Mouse (Mus musculus): Measurements from ENCODE around the gene Hivep2.

Hivep2 gene

DNA sequence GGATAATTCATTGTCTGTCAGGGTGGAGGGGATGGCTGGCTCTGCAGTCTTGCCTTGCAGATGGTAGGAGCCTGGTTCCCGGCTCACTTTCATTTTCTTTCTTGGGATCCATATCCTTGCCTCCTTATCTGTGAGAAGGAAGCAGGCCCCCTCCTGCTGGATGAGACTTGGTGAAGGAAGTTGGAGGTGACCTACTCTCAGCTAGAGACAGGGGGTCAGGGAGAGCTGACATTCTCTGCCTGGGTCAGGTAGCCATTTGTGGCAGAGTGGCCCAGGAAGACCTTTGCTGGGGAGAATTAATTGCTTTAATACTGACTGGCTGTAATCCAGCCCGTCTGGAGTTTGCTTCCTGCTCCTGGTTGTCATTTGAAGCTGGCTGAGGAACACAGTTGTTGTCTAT, 81.8 kb downstream of the Hivep2 start:
- no peak for DNase-seq (ENCODE audit: low spot score in 2 of 2)

DNA sequence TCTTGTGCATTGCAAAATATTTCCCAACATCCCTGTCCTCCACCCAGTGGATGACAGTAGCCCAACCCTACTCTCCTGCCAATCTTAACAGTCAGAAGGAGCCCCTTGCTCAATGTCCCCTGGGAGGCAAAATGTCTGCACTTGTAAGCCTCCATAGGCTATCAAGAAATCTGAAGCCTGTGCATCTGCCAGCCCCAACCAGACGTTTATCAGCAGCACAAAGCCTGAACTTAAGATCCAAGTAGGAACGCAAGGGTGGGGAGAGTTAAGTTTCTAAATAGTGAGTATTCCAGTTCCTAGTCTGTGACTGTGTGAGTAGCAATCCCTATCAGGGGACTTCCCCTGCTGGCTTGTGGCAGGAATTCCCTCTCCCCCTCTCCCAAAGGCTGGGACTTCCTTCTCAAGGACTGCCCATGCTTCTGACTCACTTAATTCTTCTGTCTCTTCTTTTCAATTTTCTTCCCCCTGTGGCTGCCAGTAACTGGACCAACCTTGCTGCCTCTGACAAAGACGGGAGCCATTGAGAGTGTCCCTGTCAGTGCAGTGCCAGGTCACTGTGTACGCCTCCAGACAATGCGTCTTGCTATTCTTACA, 82.5 kb downstream of the Hivep2 start:
- DNase-seq (ENCODE audit: low spot score in 2 of 2) = peak; percentile 74 to 76

DNA sequence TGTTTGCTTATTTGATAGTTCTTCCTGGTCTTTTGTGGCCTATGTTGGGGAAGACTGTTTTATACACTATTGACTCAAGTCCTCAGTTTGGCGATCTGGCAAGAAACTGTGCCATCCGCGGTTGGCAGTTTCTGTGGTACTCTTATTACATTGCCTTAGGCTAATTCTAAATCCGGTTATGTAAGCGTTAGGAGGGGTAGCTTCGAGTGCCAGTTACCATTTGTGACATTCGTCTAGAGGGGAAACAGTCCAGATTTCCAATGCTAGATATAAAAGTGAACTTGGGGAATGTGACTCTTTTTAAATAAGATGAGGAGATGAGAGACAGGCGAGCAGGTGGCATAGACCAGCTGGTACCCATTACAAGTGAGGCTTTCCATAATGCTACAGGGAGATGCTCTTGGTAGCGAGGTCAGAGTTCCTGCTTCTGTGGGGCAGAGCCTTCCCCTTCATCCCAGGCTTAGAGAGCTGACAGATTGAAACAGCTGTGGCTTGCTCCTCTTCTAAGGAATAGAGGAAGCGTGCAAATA, 83.1 kb downstream of the Hivep2 start:
- DNase-seq (ENCODE audit: low spot score in 2 of 2) = no peak

DNA sequence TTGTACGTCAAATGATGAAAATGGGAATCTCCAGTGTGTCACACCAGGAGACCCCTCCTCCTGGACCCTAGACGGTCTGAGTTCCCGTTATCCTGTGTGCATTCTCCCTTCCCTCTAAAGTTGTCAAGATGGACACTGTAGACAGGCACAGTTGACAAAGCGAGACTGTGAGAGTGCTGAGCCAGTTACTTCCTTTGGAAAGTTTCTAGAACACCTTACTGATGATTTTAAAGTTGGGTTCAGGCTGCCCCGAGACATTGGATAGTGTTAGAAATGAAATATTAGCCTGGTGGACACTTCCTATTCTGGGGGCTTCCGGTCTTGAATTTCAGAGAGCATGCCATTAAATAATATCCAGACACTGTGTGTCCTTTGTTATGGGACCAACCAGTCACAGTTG, 83.8 kb downstream of the Hivep2 start:
- DNase-seq (ENCODE audit: low spot score in 2 of 2) = no peak

DNA sequence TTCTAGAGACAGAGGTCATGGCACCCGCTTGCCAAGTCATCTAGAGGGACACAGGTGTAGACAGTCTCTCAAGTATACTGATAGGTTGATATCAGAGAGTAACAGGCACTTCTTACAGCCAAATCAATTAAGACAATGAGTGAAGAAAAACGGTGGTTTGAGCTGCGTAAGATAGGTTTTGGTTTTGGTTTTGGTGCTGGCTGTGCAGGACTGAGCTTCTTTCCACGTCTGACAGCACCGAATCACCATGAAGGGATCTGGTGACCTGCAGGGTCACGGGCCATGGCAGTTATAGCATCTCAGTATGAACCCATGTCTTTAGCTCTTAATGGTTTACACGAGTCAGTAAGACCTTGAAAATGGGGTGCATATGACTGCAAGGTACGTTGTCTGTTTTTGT, 84.7 kb downstream of the Hivep2 start:
- no peak for DNase-seq (ENCODE audit: low spot score in 2 of 2)

DNA sequence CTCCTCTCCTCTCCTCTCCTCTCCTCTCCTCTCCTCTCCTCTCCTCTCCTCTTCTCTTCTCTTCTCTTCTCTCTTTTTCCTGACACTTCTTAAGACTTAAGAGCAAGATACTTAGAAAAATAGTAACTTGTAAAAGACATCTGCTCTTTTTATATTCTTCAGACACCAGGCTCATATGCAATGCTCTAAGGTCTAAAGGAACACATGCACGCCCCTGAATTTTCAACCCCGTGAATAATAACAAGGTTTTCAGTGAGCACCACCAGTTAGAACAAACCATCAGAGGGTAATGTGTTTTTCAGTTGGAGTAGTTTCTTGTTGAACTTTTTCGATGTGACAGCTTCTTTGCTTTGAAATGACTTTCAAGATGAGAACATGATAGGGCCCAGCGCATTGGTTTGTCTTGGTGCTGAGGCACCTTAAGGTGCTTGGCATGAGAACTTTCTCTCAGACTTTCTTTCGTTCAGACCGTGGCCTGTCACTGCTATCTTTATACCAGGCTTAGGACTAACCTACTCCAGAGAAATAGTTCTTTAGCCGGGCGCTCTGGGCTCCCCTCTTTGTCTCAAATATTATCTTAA, 86.3 kb downstream of the Hivep2 start:
- no peak for DNase-seq (ENCODE audit: low spot score in 2 of 2)

DNA sequence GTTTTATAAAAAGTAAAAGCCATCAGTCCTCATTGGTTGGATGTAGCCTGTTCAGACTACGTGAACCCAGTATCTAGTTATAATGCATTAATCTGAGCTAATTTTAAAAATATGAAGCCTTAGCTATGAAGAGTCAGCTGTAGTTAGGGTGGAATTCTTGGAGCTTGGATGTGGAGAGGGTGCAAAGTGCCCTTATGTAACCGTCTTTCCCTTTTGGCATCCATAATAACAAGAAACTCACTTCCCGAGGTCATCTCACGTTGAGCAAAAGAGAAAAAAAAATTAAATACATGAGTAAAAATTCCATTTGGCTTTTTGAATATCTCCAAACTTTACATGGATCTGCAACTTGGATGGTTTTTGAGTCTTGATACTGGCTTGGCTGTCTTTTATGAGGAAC, 89.0 kb downstream of the Hivep2 start:
- no peak for DNase-seq (ENCODE audit: low spot score in 2 of 2)

DNA sequence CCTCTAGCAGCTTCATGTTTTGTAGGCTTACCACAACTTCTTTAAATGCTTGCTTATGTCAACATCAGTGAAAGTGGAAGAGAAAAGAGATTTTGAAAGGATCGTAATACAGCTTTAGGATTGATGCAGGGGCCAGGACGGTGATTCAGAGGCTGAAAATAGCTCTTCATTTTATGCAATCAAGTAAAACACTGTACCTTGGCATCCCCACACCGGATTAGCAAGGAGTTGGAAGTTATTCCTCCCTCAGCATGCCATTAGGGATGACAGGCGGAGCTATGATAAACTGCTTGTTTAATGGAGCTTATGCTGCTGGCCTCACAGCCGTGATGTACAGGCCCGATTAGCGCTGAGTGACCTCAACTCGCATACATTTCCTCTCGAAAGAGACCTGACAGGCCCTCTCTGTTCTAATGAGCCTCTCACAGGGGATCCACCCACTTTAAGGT, 89.7 kb downstream of the Hivep2 start:
- peak; percentile 58 to 59 for DNase-seq (ENCODE audit: low spot score in 2 of 2)

DNA sequence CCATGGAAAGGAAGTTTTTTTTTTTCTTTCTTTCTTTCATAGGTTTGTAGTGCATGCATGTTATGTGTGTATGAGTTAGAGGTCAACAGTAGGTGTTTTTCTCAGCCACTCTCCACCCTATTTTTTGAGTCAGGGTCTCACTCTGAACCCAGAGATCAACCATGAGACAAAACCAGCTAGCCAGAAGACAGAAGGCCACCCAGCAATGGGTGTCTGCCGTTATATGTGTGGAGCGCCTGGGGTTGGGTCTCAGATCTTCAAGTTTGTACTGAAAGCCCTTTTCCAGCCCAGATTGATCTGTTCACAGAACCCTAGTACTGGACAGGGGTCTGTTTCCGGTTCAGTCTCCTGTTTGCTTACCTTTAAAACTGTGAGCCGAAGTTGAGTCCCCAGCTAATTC, 90.2 kb downstream of the Hivep2 start:
- DNase-seq (ENCODE audit: low spot score in 2 of 2) = no peak

DNA sequence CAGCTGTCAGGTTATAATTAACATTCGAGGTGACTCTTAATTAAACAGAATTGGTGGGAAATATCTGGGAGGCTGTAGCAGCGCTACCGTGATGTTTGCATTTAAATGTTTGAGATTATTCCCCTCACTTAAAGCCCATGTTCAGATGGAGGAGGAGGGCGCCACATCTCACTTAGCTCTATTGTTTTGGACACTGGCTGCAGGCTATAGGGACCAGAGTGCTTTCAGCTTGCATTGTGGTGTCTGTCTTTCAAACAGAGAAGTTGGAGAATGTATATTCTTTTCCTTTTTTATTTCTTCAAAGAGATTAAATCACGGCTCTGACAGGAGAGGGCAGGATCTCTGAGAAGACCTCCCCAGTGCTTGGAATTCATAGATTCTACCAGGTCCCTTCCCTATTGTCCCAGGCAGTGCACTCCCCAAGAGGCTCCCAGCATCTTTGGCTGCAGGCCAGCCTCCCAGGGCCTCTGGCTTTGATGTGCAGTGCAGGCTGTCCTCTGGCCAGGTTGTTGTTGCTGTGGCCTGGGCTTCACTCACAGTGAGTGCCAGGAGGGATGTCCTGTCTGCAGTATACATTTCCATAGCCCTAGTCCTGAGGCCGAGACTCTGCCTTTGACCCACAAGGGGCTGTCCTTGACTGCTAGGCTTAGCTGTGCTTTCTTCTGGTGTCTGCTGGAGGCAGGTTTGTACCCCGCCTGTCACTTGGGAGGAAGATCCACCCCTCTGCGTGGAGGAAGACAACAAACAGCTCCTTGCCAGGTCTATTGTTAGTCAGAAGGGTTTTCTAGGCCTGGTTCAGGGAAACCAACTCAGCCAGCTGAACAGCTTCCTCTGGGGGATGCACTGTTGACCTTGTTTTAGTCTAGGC, 90.9 kb downstream of the Hivep2 start:
- DNase-seq (ENCODE audit: low spot score in 2 of 2) = peak; percentile 82 to 89

DNA sequence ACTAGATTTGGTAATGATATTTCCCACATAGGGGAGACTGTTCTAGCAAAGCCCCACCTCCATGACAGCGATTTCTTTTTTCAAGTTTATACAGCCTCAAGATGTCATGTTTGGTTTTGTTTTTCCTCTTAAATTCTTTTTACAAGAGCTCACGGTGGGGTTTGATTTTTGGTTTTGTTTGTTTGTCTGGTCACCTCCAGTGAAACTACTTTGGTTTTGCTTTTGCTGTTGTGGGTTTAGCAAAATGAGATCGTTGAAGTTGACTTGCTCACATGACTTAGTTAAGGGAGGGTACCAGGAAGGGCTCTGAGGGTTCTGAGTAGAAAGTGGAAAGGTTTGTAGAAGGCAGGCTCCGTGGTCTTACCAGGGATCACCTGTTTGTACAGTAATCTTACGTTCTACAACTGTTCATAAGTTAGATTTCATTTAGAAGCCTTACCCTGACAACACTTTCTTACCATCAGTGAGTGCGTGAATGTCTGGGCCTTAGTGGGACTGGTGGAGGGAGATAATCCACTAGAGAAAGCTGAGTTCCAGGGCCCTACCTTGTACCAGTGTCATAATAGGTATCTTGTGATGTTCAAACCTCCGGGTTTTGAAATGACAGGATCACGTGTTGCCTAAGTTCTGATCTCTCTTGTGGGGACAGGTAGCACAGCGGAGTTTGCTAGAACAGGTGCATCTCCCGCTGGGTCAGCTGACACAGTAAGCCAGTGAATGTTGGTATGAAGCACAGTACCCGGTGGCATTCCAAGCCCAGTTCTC, 92.1 kb downstream of the Hivep2 start:
- DNase-seq (ENCODE audit: low spot score in 2 of 2) = no peak

DNA sequence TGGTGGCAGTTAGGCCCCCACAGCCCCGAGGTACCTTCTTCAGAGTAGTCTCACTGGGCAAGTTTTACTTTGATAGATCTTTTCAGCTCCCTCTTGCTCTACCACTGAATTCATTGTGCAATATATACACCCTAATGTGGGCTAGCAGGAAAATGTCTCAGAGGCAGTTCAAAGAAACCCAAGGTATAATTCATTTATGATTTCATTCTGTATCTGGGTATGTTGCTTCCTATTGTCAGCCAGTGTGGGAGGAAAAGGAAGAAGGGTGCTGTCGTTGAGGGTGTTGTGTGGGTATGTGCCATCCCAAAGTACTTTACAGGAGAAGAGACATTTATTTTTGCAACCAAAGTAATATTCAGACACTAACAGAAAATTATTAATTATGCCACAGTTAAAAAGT, 92.9 kb downstream of the Hivep2 start:
- DNase-seq (ENCODE audit: low spot score in 2 of 2) = no peak

DNA sequence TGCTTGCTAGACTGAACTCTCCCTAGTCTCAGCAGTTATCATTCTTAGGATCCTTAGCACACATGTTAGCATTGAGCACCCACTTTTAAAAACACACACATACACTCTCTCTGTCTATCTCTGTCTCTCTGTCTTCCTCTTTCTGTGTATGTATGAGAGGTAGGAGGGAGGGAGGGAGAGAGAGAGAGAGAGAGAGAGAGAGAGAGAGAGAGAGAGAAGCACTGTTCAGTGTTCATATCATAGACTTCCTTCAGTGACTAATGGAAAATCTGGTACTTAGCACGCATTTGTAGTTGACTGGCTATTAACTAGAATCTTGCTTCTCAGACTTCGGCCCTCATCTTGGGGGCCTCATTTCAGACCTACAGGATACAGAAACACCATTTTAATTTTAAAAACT, 93.7 kb downstream of the Hivep2 start:
- DNase-seq (ENCODE audit: low spot score in 2 of 2) = no peak

DNA sequence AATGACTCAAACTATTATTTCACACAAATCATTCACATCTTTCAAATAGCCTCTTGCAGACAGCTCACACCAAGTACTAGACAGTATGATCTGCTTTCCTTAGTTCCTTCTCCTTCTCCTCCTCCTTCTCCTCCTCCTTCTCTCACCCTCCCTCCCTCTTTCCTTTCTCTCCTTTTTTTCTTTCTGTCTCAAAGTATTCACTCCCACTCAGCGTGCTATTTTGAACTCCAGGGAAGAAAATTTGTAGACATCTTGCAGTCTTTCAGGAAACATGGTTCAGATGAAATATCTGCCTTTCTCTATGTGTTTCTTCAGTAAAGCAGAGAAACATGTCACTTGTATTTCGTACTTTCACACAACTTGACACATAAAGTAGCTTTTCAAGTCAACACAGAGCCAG, 94.4 kb downstream of the Hivep2 start:
- no peak for DNase-seq (ENCODE audit: low spot score in 2 of 2)

DNA sequence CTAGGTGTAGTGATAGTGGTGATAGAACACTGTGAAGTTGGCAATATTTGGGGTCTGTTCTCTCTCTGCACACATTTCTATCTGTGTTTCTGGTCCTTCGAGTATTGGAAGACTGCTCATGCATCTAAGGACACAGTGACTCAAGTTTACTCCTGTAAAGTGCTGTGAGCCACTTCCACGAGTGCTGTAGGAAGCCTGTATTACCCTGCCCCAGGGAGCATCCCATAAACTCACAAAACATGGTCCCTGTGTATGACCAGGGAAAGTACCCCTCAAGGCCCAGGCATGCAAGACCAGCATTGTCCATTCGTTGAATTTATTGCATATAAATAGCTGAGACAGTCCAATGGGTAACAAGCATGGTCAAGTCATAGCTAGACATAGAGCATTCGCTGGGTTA, 97.4 kb downstream of the Hivep2 start:
- DNase-seq (ENCODE audit: low spot score in 2 of 2) = no peak

DNA sequence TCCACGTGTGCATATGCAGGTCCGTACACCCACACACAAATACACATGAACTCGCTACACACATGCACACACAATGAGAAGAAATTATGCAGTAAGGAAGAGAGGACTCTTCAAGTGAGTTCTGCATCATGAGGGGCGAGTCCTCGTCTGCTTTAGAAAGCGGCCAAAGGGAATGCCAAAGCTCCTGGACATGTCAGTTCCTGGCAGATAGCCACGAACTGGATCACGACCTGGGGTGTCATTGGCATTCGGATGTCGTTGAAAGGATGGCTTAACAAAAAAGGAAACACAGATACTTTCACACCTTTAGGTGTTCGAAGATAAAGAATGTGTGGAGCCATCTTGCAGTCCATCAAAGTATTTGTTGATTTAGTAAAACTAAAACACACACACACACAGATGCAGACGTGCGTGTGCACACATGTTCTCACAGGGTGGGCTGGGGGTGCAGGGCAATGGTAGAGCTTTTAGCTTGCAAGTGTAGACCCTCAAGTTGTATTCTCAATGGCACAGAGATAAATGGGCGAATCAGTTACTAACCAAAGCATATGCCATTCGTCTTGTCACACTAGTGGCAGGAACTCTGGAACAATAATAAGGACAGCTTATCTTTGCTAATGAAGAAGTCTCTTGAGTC, 99.0 kb downstream of the Hivep2 start:
- DNase-seq (ENCODE audit: low spot score in 2 of 2) = no peak

DNA sequence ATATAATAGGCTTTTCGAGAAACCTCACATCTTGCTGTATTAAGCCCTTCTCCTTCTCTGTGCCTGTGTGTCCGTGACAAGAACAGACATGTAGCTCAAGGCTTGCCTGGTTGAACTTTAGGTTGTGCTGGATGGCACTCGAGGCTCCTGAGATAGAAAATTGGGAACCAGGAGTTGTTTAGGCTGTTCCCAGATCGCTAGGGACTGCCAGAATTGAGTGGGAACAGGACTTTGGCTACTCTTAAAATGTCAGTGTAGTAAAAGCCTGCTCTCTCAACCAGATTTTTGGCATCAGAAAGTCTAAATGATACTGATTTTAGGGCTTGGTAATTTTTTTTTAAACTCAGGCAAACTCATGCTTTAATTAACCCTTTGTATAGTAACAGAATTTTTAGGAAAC, 101.9 kb downstream of the Hivep2 start:
- no peak for DNase-seq (ENCODE audit: low spot score in 2 of 2)

DNA sequence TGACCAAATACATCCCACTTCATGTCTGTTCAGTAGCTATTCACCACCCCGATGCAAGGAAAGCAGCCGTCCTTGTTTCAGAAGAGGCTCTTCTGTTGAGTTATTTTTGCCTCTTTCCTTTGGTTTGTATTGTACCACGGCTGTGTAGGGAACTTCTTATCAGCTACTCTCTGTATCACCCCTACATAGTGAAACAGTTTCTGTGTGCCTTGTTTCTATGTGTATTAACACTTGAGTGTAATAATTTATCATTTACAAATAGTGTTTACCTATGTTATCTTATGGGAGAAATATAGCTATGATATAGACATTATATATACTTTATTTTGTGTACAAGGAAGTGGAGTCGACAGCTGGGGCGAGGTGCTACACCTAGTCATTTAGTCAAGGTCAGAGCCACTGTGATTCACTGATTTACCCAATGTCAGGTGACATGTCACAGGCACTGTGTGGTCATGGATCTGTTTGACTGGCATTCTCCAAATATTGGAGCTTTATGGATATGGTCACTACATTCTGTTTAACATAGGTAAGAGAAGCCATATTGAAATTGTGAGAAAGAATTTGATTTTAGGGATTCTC, 104.7 kb downstream of the Hivep2 start:
- no peak for DNase-seq (ENCODE audit: low spot score in 2 of 2)

DNA sequence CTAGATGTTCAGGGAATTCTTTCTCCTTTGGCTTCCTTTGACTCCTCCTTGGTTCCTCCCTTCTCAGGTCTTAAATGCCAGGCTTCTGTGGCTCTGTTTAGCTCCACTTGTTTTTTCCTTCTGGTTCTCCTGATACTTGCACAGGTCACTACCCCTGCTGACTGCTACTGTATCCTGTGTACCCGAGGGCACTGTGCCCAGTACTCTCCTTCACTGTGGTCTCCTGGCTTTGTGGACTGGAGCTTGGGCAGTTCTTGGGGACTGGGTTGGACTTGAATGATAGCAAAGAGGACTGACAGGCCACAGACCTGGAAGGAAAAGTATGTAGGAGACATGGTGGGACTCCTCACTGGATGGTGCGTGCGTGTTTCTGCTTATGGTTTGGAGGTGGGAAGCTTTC, 106.6 kb downstream of the Hivep2 start:
- DNase-seq (ENCODE audit: low spot score in 2 of 2) = no peak

DNA sequence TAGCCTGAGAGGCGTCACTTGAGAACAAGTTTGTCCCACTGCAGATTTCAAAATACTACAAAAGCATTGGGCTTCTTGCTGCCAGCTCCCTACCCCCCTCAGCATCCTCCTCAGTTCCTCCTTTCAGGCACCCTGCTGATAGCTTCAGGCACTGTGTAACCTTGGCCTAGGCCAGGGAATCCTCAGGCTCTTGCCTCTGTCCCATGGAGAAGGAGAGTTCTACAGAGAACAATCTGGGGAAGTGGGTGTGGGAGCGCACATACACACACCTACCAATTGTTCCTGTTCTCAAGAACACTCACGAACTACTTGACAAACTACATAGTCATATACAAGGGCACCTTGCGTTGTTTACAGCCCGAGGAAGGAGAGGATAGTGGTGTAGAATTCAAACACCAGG, 109.9 kb downstream of the Hivep2 start:
- DNase-seq (ENCODE audit: low spot score in 2 of 2) = no peak

DNA sequence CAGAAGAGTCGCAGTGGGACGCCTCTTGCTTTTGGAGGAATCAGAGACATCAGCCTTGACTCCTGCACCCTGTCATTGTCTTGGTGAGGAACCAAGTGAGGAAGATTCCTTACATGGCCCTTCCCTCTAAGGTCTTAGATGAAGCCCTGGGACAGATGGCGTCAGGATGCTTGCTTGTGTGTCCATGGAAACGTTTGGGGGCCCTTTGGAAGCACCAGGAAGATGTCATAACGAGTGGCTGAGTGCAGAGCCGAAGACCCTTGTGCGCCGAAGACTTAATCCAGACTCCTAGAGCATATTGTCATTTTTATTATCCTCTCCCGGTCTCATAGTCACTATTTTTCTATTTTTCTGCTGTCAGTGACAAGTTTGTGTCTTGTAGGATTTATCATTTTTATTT, 111.0 kb downstream of the Hivep2 start:
- no peak for DNase-seq (ENCODE audit: low spot score in 2 of 2)
